Mouse (Mus musculus): ENCODE measurements at regions not wholly inside any gene's neighbourhood (a gene's known extent, or its start where the extent isn't known, plus 50 kb on each side); places are given as distances from the start of the nearest gene placed in this dataset.
A peak's percentile ranks its signal among the peaks of the same experiment; 100 is the strongest.

GRCm38 (mm10) chr13:63726035-63726434, 89.0 kb upstream of the Ercc6l2 start:
- Histone ChIP-seq H3K9ac (ENCODE audit: low read depth, poor library complexity, severe bottlenecking) (no peak overlapping the region), H3K27ac (ENCODE audit: insufficient read depth, low read length) (no peak overlapping the region), H3K4me3 (ENCODE audit: low read depth, low read length) (no peak overlapping the region), H3K27me3 (ENCODE audit: control insufficient read depth, insufficient read depth, low read length, poor library complexity, severe bottlenecking) (no peaks in the 10 kb centered on the region), H3K9me3 (replicated peaks; ENCODE audit: control insufficient read depth, insufficient read depth, low read length, poor library complexity, severe bottlenecking) (no peaks in the 10 kb centered on the region), H3K36me3 (ENCODE audit: control insufficient read depth, insufficient read depth, low read length, poor library complexity, severe bottlenecking) (no peaks in the 10 kb centered on the region), H3K4me1 (ENCODE audit: control insufficient read depth, insufficient read depth, low read length) (peaks cover 5% of the 10 kb centered on the region)
- TF ChIP-seq EP300 (IDR thresholded peaks at IDR 0.05; ENCODE audit: insufficient read depth, low read depth, low read length) (peak; percentile 57; the same call in 1 of the 2 replicates), POLR2A (IDR thresholded peaks at IDR 0.05; ENCODE audit: insufficient read depth, low read length) (no peak)

- Histone ChIP-seq H3K27ac (ENCODE audit: insufficient read depth, low read length) (no peak overlapping the region), H3K27me3 (ENCODE audit: control insufficient read depth, insufficient read depth, low read length, poor library complexity, severe bottlenecking) (no peaks in the 10 kb centered on the region), H3K4me3 (ENCODE audit: low read depth, low read length) (no peak overlapping the region), H3K9me3 (replicated peaks; ENCODE audit: control insufficient read depth, insufficient read depth, low read length, poor library complexity, severe bottlenecking) (no peaks in the 10 kb centered on the region), H3K36me3 (ENCODE audit: control insufficient read depth, insufficient read depth, low read length, poor library complexity, severe bottlenecking) (no peaks in the 10 kb centered on the region), H3K4me1 (ENCODE audit: control insufficient read depth, insufficient read depth, low read length) (peaks cover 2% of the 10 kb centered on the region), H3K9ac (ENCODE audit: low read depth, poor library complexity, severe bottlenecking) (no peak overlapping the region)
- TF ChIP-seq POLR2A (IDR thresholded peaks at IDR 0.05; ENCODE audit: insufficient read depth, low read length) (no peak), EP300 (IDR thresholded peaks at IDR 0.05; ENCODE audit: insufficient read depth, low read depth, low read length) (no peak), CTCF (IDR thresholded peaks at IDR 0.05; ENCODE audit: low read depth, low read length) (no peak)
These were observed 88.5 kb upstream of the Ercc6l2 start for GRCm38 (mm10) chr13:63726509-63726908.

GRCm38 (mm10) chr13:63735739-63736138, 79.3 kb upstream of the Ercc6l2 start:
- H3K4me3 ChIP-seq (ENCODE audit: low read depth, low read length) = no peak overlapping the region

GRCm38 (mm10) chr13:63741879-63742278, 73.2 kb upstream of the Ercc6l2 start:
- Histone ChIP-seq H3K4me3 (ENCODE audit: low read depth, low read length) (no peak overlapping the region), H3K27me3 (ENCODE audit: control insufficient read depth, insufficient read depth, low read length, poor library complexity, severe bottlenecking) (no peaks in the 10 kb centered on the region), H3K27ac (ENCODE audit: insufficient read depth, low read length) (no peak overlapping the region), H3K4me1 (ENCODE audit: control insufficient read depth, insufficient read depth, low read length) (no peaks in the 10 kb centered on the region), H3K9ac (ENCODE audit: low read depth, poor library complexity, severe bottlenecking) (no peak overlapping the region), H3K36me3 (ENCODE audit: control insufficient read depth, insufficient read depth, low read length, poor library complexity, severe bottlenecking) (no peaks in the 10 kb centered on the region), H3K9me3 (replicated peaks; ENCODE audit: control insufficient read depth, insufficient read depth, low read length, poor library complexity, severe bottlenecking) (no peaks in the 10 kb centered on the region)
- no peak for TF ChIP-seq EP300 (IDR thresholded peaks at IDR 0.05; ENCODE audit: insufficient read depth, low read depth, low read length)
- TF ChIP-seq POLR2A (IDR thresholded peaks at IDR 0.05; ENCODE audit: insufficient read depth, low read length) = no peak
- TF ChIP-seq CTCF (IDR thresholded peaks at IDR 0.05; ENCODE audit: low read depth, low read length) = no peak

More at GRCm38 (mm10) chr13:63735739-63736138, 79.3 kb upstream of the Ercc6l2 start:
- no peaks in the 10 kb centered on the region for H3K27me3 ChIP-seq (ENCODE audit: control insufficient read depth, insufficient read depth, low read length, poor library complexity, severe bottlenecking)
- no peaks in the 10 kb centered on the region for H3K4me1 ChIP-seq (ENCODE audit: control insufficient read depth, insufficient read depth, low read length)
- H3K27ac ChIP-seq (ENCODE audit: insufficient read depth, low read length) = no peak overlapping the region
- no peaks in the 10 kb centered on the region for H3K36me3 ChIP-seq (ENCODE audit: control insufficient read depth, insufficient read depth, low read length, poor library complexity, severe bottlenecking)
- H3K9ac ChIP-seq (ENCODE audit: low read depth, poor library complexity, severe bottlenecking) = no peak overlapping the region
- TF ChIP-seq POLR2A (IDR thresholded peaks at IDR 0.05; ENCODE audit: insufficient read depth, low read length) (no peak), EP300 (IDR thresholded peaks at IDR 0.05; ENCODE audit: insufficient read depth, low read depth, low read length) (no peak), CTCF (IDR thresholded peaks at IDR 0.05; ENCODE audit: low read depth, low read length) (no peak)
- no peaks in the 10 kb centered on the region for H3K9me3 ChIP-seq (replicated peaks; ENCODE audit: control insufficient read depth, insufficient read depth, low read length, poor library complexity, severe bottlenecking)

GRCm38 (mm10) chr13:63748788-63749187, 66.3 kb upstream of the Ercc6l2 start:
- no peak overlapping the region for H3K9ac ChIP-seq (ENCODE audit: low read depth, poor library complexity, severe bottlenecking)
- H3K36me3 ChIP-seq (ENCODE audit: control insufficient read depth, insufficient read depth, low read length, poor library complexity, severe bottlenecking) = no peaks in the 10 kb centered on the region
- no peaks in the 10 kb centered on the region for H3K4me1 ChIP-seq (ENCODE audit: control insufficient read depth, insufficient read depth, low read length)
- H3K27ac ChIP-seq (ENCODE audit: insufficient read depth, low read length) = no peak overlapping the region
- no peak for TF ChIP-seq EP300 (IDR thresholded peaks at IDR 0.05; ENCODE audit: insufficient read depth, low read depth, low read length)
- no peak for TF ChIP-seq POLR2A (IDR thresholded peaks at IDR 0.05; ENCODE audit: insufficient read depth, low read length)
- H3K9me3 ChIP-seq (replicated peaks; ENCODE audit: control insufficient read depth, insufficient read depth, low read length, poor library complexity, severe bottlenecking) = peaks cover 3% of the 10 kb centered on the region; the same call in 1 of the 2 replicates
- H3K27me3 ChIP-seq (ENCODE audit: control insufficient read depth, insufficient read depth, low read length, poor library complexity, severe bottlenecking) = no peaks in the 10 kb centered on the region
- H3K4me3 ChIP-seq (ENCODE audit: low read depth, low read length) = no peak overlapping the region

- Histone ChIP-seq H3K27ac (ENCODE audit: insufficient read depth, low read length) (no peak overlapping the region), H3K27me3 (ENCODE audit: control insufficient read depth, insufficient read depth, low read length, poor library complexity, severe bottlenecking) (no peaks in the 10 kb centered on the region), H3K9me3 (replicated peaks; ENCODE audit: control insufficient read depth, insufficient read depth, low read length, poor library complexity, severe bottlenecking) (peaks cover 3% of the 10 kb centered on the region; the same call in 1 of the 2 replicates), H3K4me1 (ENCODE audit: control insufficient read depth, insufficient read depth, low read length) (no peaks in the 10 kb centered on the region), H3K4me3 (ENCODE audit: low read depth, low read length) (no peak overlapping the region), H3K9ac (ENCODE audit: low read depth, poor library complexity, severe bottlenecking) (no peak overlapping the region), H3K36me3 (ENCODE audit: control insufficient read depth, insufficient read depth, low read length, poor library complexity, severe bottlenecking) (no peaks in the 10 kb centered on the region)
- no peak for TF ChIP-seq POLR2A (IDR thresholded peaks at IDR 0.05; ENCODE audit: insufficient read depth, low read length)
- no peak for TF ChIP-seq CTCF (IDR thresholded peaks at IDR 0.05; ENCODE audit: low read depth, low read length)
- TF ChIP-seq EP300 (IDR thresholded peaks at IDR 0.05; ENCODE audit: insufficient read depth, low read depth, low read length) = no peak
These were observed 65.0 kb upstream of the Ercc6l2 start for GRCm38 (mm10) chr13:63749997-63750396.
